Mouse (Mus musculus): ENCODE data around the gene Cebpz. TPM values are rescaled to one million over a fixed set of nuclear protein-coding genes. Genes with fewer than 3 reads are reported as not detected.
A peak's percentile ranks its signal among the peaks of the same experiment; 100 is the strongest.

Gene Cebpz
- polyA plus RNA-seq, 1 experiment from 2014 or later, result 73.4 TPM

GRCm38 (mm10) chr17:78903158-78903557 is 33.7 kb downstream of the Cebpz start:
- no peak overlapping the region for H3K27ac ChIP-seq
- no peak for ATAC-seq (ENCODE audit: insufficient number of reproducible peaks, insufficient read depth, low FRiP score, low TSS enrichment, low read depth)
- WGBS, result 84% methylated on average over 2 of the region's 2 CpGs

DNA sequence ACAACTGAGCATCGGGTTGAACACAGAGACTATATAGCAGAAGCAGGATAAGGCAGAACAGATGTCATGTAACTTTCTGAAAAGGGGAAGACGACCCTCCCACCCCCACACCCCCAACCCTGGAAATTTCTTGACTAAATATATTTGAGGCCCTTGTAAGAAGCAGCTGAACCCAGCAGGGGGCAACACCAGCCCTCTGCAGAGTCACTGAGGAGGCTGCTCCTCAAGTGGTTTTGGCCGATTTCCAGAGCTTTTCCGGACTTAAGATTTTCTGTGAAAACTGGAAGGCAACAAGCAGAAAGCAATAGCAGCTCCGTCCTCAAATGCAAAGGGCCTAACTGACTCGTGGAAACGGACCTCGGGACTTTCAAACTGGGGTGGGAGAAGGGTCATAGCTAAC is 41.5 kb downstream of the Cebpz start:
- no peaks in the 10 kb centered on the region for H3K9me3 ChIP-seq
- H3K4me2 ChIP-seq, result peak overlapping the region; percentile 39
- no peaks in the 10 kb centered on the region for H3K4me1 ChIP-seq (replicated peaks)
- WGBS, result 34% methylated on average over 8 of the region's 8 CpGs
- H3K9ac ChIP-seq (replicated peaks), result no peak overlapping the region
- ATAC-seq (ENCODE audit: insufficient number of reproducible peaks, insufficient read depth, low FRiP score, low TSS enrichment, low read depth), result no peak
- no peaks in the 10 kb centered on the region for H3K36me3 ChIP-seq
- no peak overlapping the region for H3K27ac ChIP-seq
- H3K27me3 ChIP-seq, result no peaks in the 10 kb centered on the region
- no peak overlapping the region for H3K4me3 ChIP-seq (replicated peaks)

More at GRCm38 (mm10) chr17:78903158-78903557, 33.7 kb downstream of the Cebpz start:
- Histone ChIP-seq H3K9me3 (no peaks in the 10 kb centered on the region), H3K4me3 (replicated peaks) (no peak overlapping the region), H3K9ac (replicated peaks) (no peak overlapping the region), H3K36me3 (no peaks in the 10 kb centered on the region), H3K4me2 (no peak overlapping the region), H3K27me3 (no peaks in the 10 kb centered on the region), H3K4me1 (replicated peaks) (no peaks in the 10 kb centered on the region)

DNA sequence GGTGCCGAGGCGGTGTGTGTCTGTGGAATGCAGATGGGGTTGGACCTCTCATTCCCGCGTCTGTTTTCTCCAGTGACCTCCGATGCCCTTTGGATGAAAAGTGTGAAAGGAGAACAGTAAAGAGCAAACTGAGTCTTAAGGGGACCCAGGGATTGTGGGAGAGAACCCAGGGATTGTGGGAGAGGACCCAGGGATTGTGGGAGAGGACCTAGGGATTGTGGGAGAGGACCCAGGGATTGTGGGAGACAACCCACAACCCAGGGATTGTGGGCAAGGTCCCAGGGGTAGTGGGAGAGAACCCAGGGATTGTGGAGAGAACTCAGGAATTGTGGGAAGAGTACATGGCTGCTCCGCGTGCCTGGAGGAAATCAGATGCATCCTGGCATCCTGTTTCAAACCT is 41.9 kb downstream of the Cebpz start:
- no peak overlapping the region for H3K27ac ChIP-seq
- no peak overlapping the region for H3K4me2 ChIP-seq
- no peaks in the 10 kb centered on the region for H3K27me3 ChIP-seq
- no peaks in the 10 kb centered on the region for H3K9me3 ChIP-seq
- H3K36me3 ChIP-seq, result no peaks in the 10 kb centered on the region
- no peak overlapping the region for H3K9ac ChIP-seq (replicated peaks)
- 86% methylated on average over 7 of the region's 7 CpGs for WGBS
- no peak overlapping the region for H3K4me3 ChIP-seq (replicated peaks)
- H3K4me1 ChIP-seq (replicated peaks), result no peaks in the 10 kb centered on the region
- no peak for ATAC-seq (ENCODE audit: insufficient number of reproducible peaks, insufficient read depth, low FRiP score, low TSS enrichment, low read depth)

- no peaks in the 10 kb centered on the region for H3K27me3 ChIP-seq
- 82% methylated on average over 9 of the region's 9 CpGs for WGBS
Measured at GRCm38 (mm10) chr17:78891020-78891419, 45.8 kb downstream of the Cebpz start.

DNA sequence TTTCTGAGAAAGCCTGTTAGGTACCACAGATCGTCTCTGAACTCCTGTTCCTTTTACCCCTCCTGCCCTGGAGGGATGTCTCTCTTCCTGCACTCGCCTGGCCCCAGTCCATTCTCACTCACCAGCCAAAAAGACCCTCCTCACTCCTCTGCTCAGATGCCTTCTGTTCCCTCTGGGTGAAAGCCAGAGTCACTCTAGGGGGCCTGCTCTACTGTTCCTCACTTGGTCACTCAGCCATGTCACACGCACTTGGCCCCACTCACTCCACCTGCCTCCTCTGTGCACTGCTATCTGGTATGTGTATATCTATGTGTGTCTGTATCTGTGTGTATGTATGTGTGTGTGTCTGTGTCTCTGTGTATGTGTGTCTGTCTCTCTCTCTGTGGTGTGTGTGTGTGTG is 47.7 kb downstream of the Cebpz start:
- H3K4me2 ChIP-seq, result no peak overlapping the region
- H3K27me3 ChIP-seq, result no peaks in the 10 kb centered on the region
- no peaks in the 10 kb centered on the region for H3K4me1 ChIP-seq (replicated peaks)
- no peaks in the 10 kb centered on the region for H3K9me3 ChIP-seq
- no peak overlapping the region for H3K27ac ChIP-seq
- H3K4me3 ChIP-seq (replicated peaks), result no peak overlapping the region
- H3K36me3 ChIP-seq, result no peaks in the 10 kb centered on the region
- WGBS, result 58% methylated on average over 3 of the region's 3 CpGs
- no peak overlapping the region for H3K9ac ChIP-seq (replicated peaks)
- no peak for ATAC-seq (ENCODE audit: insufficient number of reproducible peaks, insufficient read depth, low FRiP score, low TSS enrichment, low read depth)

More at GRCm38 (mm10) chr17:78891020-78891419, 45.8 kb downstream of the Cebpz start:
- Histone ChIP-seq H3K9me3 (no peaks in the 10 kb centered on the region), H3K4me2 (no peak overlapping the region), H3K27ac (no peak overlapping the region), H3K36me3 (no peaks in the 10 kb centered on the region), H3K4me1 (replicated peaks) (no peaks in the 10 kb centered on the region), H3K4me3 (replicated peaks) (no peak overlapping the region), H3K9ac (replicated peaks) (no peak overlapping the region)
- ATAC-seq (ENCODE audit: insufficient number of reproducible peaks, insufficient read depth, low FRiP score, low TSS enrichment, low read depth), result no peak

GRCm38 (mm10) chr17:78888554-78888953 is 48.3 kb downstream of the Cebpz start:
- 85% methylated on average over 4 of the region's 4 CpGs for WGBS
- Histone ChIP-seq H3K36me3 (no peaks in the 10 kb centered on the region), H3K4me1 (replicated peaks) (no peaks in the 10 kb centered on the region)

GRCm38 (mm10) chr17:78885286-78886065 is 51.4 kb downstream of the Cebpz start:
- Histone ChIP-seq H3K36me3 (no peaks in the 10 kb centered on the region), H3K4me3 (replicated peaks) (no peak overlapping the region), H3K9me3 (no peaks in the 10 kb centered on the region), H3K9ac (replicated peaks) (no peak overlapping the region), H3K27ac (no peak overlapping the region), H3K4me2 (no peak overlapping the region), H3K27me3 (no peaks in the 10 kb centered on the region), H3K4me1 (replicated peaks) (peaks cover 12% of the 10 kb centered on the region)
- WGBS, result 78% methylated on average over 5 of the region's 5 CpGs
- no peak for ATAC-seq (ENCODE audit: insufficient number of reproducible peaks, insufficient read depth, low FRiP score, low TSS enrichment, low read depth)

More at GRCm38 (mm10) chr17:78888554-78888953, 48.3 kb downstream of the Cebpz start:
- ATAC-seq (ENCODE audit: insufficient number of reproducible peaks, insufficient read depth, low FRiP score, low TSS enrichment, low read depth), result no peak
- H3K9ac ChIP-seq (replicated peaks), result no peak overlapping the region
- no peaks in the 10 kb centered on the region for H3K9me3 ChIP-seq
- no peak overlapping the region for H3K27ac ChIP-seq
- no peaks in the 10 kb centered on the region for H3K27me3 ChIP-seq
- H3K4me3 ChIP-seq (replicated peaks), result no peak overlapping the region
- H3K4me2 ChIP-seq, result no peak overlapping the region

DNA sequence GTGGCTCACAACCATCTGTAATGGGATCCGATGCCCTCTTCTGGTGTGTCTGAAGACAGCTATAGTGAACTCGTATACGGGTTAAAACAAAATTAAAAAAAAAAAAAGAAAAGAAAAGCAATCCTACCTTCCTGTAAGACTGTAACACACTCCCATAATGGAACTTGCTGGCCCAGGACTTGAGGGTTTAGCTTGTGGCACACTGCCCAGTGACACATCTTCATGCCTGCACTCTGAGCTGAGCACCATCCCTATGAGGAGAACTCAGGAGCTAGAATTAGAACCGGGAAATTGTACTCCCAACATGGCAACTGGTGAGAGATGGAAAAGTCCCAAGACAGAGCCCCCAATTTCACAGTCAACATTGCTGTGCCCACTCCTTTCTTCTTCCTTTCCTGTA is 53.6 kb downstream of the Cebpz start:
- Histone ChIP-seq H3K4me3 (replicated peaks) (no peak overlapping the region), H3K9ac (replicated peaks) (no peak overlapping the region), H3K9me3 (no peaks in the 10 kb centered on the region), H3K27me3 (no peaks in the 10 kb centered on the region), H3K27ac (no peak overlapping the region), H3K4me2 (no peak overlapping the region), H3K4me1 (replicated peaks) (peaks cover 12% of the 10 kb centered on the region), H3K36me3 (peaks cover 4% of the 10 kb centered on the region)
- ATAC-seq (ENCODE audit: insufficient number of reproducible peaks, insufficient read depth, low FRiP score, low TSS enrichment, low read depth), result no peak
- WGBS, result 82% methylated on average over 4 of the region's 4 CpGs

GRCm38 (mm10) chr17:78882401-78883112 is 54.3 kb downstream of the Cebpz start, which contains the start of gene Eif2ak2:
Gene Eif2ak2 (minus strand): TSS chr17:78882573.
- WGBS, result 4% methylated on average over 28 of the region's 28 CpGs
- peak; percentile 93 for ATAC-seq (ENCODE audit: insufficient number of reproducible peaks, insufficient read depth, low FRiP score, low TSS enrichment, low read depth)
- Histone ChIP-seq H3K4me2 (peak within 1 kb of the TSS; percentile 73), H3K36me3 (peaks cover 4% of the 10 kb centered on the region), H3K9ac (replicated peaks) (peak within 1 kb of the TSS; percentile 72), H3K27me3 (no peaks in the 10 kb centered on the region), H3K9me3 (no peaks in the 10 kb centered on the region), H3K27ac (peak within 1 kb of the TSS; percentile 77), H3K4me3 (replicated peaks) (peak within 1 kb of the TSS; percentile 61), H3K4me1 (replicated peaks) (peaks cover 12% of the 10 kb centered on the region)

- H3K9me3 ChIP-seq, result no peaks in the 10 kb centered on the region
- H3K27me3 ChIP-seq, result no peaks in the 10 kb centered on the region
- H3K4me3 ChIP-seq (replicated peaks), result peak overlapping the region; percentile 61
- ATAC-seq (ENCODE audit: insufficient number of reproducible peaks, insufficient read depth, low FRiP score, low TSS enrichment, low read depth), result peak; percentile 76
- peak overlapping the region; percentile 72 for H3K9ac ChIP-seq (replicated peaks)
- H3K27ac ChIP-seq, result peak overlapping the region; percentile 77
- peak overlapping the region; percentile 73 for H3K4me2 ChIP-seq
- H3K4me1 ChIP-seq (replicated peaks), result peaks cover 12% of the 10 kb centered on the region
- WGBS, result 13% methylated on average over 5 of the region's 7 CpGs
- H3K36me3 ChIP-seq, result peaks cover 9% of the 10 kb centered on the region
Measured at GRCm38 (mm10) chr17:78881878-78882304, 55.0 kb downstream of the Cebpz start.

- peaks cover 56% of the 10 kb centered on the region for H3K36me3 ChIP-seq
- H3K9ac ChIP-seq (replicated peaks), result no peak overlapping the region
- H3K4me2 ChIP-seq, result no peak overlapping the region
- no peak overlapping the region for H3K27ac ChIP-seq
- ATAC-seq (ENCODE audit: insufficient number of reproducible peaks, insufficient read depth, low FRiP score, low TSS enrichment, low read depth), result no peak
- WGBS, result 87% methylated on average over 6 of the region's 6 CpGs
- no peaks in the 10 kb centered on the region for H3K9me3 ChIP-seq
- no peaks in the 10 kb centered on the region for H3K4me1 ChIP-seq (replicated peaks)
- H3K4me3 ChIP-seq (replicated peaks), result no peak overlapping the region
- H3K27me3 ChIP-seq, result no peaks in the 10 kb centered on the region
Measured at GRCm38 (mm10) chr17:78873886-78874285, 63.0 kb downstream of the Cebpz start.
